Mouse (Mus musculus) lung, postnatal 14 days (tissue): ENCODE data around the gene Hipk1.
"Not testable (repeated sequence)": the region's sequence is repeated elsewhere in the genome, so short reads cannot be mapped to it uniquely, and the experiment has no call there.

ENCODE experiments used
- DNase-seq: peaks from one replicate; pipeline ENCODE4 v3.0.0; 2021

Hipk1 gene

GRCm38 (mm10) chr3:103791230-103792110 is at the start of gene Hipk1:
Gene Hipk1, minus strand, starts transcription at chr3:103791563.
- peak; percentile 95 for DNase-seq

DNA sequence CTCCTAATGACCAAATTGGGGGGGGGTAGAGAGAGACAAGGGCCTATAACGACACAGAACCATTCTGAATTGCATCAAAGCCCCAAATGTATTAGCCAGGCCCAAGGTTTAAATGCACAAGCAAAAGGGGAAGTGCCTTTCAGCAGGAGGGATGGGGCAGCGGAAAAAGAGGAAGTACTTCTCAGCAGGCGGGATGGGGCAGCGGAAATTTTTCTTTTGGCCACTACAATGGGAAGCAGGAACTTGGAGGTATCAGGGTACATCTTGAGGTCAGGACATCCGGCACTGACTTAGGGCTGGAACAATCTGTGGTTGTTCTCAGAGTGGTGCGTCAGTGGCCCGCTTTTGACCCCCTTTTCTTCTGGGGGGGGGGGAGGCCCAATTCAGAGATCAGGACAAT is 49.6 kb upstream of the Hipk1 start:
- not testable (repeated sequence) for DNase-seq

GRCm38 (mm10) chr3:103840195-103840594 is 48.8 kb upstream of the Hipk1 start:
- DNase-seq: not testable (repeated sequence)

GRCm38 (mm10) chr3:103839711-103840110 is 48.3 kb upstream of the Hipk1 start:
- DNase-seq: no peak

DNA sequence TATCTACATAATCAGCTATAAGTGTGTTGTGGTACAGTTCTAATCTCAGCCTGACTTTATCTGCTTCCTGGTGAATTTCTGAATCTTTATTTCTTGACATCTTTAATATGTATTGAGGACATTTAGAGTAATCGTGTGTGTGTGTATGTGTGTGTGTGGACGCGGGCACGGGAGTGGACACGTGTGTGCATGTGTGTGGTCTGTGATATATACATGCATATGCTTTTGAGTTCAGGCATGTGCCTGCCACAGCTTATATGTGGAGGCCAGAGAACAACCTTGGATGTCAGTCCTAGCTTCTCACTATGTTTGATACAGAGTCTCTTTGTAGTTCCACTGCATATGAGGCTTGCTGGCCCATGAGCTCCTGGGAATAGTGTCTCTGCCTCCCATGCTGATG is 45.1 kb upstream of the Hipk1 start:
- no peak for DNase-seq

GRCm38 (mm10) chr3:103835951-103836310 is 44.6 kb upstream of the Hipk1 start:
- DNase-seq: no peak

- DNase-seq: no peak
Measured at GRCm38 (mm10) chr3:103835272-103835950, 44.0 kb upstream of the Hipk1 start.

GRCm38 (mm10) chr3:103834001-103834400 is 42.6 kb upstream of the Hipk1 start:
- DNase-seq: no peak

- DNase-seq: no peak
Measured at GRCm38 (mm10) chr3:103832426-103832825, 41.1 kb upstream of the Hipk1 start, which contains the start of gene Bcl2l15. Gene Bcl2l15, plus strand, starts transcription at chr3:103832601.

DNA sequence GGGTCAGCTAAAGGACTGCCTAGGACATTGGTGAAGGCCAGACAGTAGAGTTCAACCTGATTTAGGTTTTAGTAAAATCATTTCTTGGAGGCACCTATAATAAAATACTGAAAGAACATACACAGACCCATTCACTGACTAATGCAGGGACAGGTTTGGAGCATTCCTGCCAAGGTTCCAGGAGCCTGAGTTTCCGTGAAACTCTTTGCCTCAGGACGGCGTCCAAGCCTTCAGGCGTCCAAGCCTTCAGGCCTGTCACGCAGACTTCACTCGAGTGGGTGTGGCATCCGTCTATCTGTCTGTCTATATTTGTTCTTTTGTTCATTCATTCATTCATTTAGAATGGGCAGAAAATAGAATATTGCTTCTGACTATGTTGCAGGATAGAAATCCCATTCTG is 39.8 kb upstream of the Hipk1 start:
- DNase-seq: no peak

- DNase-seq: not testable (repeated sequence)
Measured at GRCm38 (mm10) chr3:103830681-103831080, 39.3 kb upstream of the Hipk1 start.

DNA sequence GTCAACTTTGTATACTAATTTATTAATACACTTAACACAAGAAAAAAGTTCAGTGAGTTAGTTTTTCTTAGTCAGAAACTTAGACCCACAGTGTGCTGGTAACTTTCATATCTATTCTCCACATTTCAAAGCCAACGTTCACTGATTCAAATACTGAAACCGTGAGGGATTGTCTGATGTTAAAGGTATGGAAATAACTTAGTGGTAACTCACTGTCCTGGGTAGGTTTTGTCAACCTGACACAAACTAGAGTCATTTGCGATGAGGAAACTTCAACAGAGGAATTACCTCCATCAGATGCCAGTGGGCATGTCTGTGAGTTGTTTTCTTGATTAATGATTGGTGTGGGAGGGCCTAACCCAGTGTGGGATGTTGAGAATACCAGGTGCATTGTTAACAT is 37.7 kb upstream of the Hipk1 start:
- no peak for DNase-seq

- DNase-seq: no peak
Measured at GRCm38 (mm10) chr3:103827548-103827947, 36.2 kb upstream of the Hipk1 start.

DNA sequence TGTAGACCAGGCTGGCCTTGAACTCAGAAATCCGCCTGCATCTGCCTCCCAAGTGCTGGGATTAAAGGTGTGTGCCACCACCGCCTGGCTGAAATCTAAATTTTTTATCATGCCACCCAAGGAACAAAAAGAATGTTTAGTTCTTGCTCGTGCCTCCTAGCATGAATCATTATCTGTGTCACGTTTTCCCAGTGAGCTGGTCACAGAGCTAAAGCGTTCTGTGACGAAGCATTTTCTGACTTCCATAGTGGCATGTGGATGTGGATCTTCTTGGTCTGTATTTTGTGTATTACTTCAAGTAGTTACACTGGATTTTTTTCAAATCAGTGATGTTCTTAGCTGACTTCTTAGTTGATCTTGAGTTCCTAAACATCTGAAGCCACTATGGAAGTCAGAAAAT is 19.6 kb upstream of the Hipk1 start:
- DNase-seq: no peak

GRCm38 (mm10) chr3:103809799-103810150 is 18.4 kb upstream of the Hipk1 start:
- no peak for DNase-seq

- DNase-seq: peak; percentile 92
Measured at GRCm38 (mm10) chr3:103808891-103809798, 17.8 kb upstream of the Hipk1 start, which contains the start of the genes Dclre1b, Ap4b1 and Gm43064. Gene Dclre1b, minus strand, starts transcription at chr3:103809444. Gene Ap4b1, plus strand, starts transcription at chr3:103809520. Gene Gm43064, plus strand, starts transcription at chr3:103809573.

DNA sequence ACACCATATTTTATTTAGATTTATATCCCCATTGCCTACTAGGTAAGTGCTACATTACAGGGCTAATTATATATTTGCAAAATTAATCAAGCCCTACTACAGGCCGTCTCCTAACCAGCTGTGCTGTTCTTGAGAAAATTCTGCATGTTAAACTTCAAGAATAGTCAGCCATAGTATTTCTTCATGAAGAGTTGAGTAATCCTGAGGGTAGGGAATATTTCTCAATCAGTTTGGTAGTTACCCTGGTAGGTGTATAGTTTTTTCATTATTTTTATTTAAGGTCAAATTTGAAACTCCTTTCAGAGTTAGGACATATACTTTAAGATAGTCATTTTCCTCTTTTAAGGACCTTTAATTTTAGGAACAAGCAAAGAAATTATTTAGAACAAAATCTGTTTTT is 14.3 kb upstream of the Hipk1 start:
- no peak for DNase-seq

GRCm38 (mm10) chr3:103802861-103803260 is 11.5 kb upstream of the Hipk1 start:
- DNase-seq: peak; percentile 8

GRCm38 (mm10) chr3:103801631-103802531 is 10.5 kb upstream of the Hipk1 start:
- peak; percentile 77 for DNase-seq

DNA sequence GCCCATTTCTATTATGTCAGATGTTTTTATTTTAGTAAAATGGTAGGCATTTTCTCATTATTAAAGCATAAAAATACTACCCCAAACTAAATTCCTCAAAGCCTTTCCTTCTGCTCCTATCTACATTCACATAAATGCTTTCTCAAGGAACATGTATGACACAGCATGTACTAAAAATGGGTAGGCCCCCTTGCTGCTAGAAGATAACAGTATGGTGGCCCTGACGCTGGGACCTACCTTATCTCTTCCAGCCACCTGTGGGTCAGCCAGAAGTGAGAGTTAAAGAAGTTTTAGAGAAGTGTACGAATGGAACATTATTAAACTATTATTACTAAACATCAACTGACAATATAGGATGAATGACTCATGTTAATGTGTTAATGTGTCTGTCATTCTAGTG is 8.1 kb upstream of the Hipk1 start:
- no peak for DNase-seq

GRCm38 (mm10) chr3:103796389-103796788 is 5.0 kb upstream of the Hipk1 start:
- DNase-seq: no peak

GRCm38 (mm10) chr3:103792566-103792965 is 1.2 kb upstream of the Hipk1 start:
- no peak for DNase-seq
